Mouse (Mus musculus): ENCODE results near the gene Dusp1. TPM values are rescaled to one million over a fixed set of nuclear protein-coding genes. Genes with fewer than 3 reads are reported as not detected.

The Dusp1 gene
- polyA plus RNA-seq, 1 experiment: 19.7 TPM

DNA sequence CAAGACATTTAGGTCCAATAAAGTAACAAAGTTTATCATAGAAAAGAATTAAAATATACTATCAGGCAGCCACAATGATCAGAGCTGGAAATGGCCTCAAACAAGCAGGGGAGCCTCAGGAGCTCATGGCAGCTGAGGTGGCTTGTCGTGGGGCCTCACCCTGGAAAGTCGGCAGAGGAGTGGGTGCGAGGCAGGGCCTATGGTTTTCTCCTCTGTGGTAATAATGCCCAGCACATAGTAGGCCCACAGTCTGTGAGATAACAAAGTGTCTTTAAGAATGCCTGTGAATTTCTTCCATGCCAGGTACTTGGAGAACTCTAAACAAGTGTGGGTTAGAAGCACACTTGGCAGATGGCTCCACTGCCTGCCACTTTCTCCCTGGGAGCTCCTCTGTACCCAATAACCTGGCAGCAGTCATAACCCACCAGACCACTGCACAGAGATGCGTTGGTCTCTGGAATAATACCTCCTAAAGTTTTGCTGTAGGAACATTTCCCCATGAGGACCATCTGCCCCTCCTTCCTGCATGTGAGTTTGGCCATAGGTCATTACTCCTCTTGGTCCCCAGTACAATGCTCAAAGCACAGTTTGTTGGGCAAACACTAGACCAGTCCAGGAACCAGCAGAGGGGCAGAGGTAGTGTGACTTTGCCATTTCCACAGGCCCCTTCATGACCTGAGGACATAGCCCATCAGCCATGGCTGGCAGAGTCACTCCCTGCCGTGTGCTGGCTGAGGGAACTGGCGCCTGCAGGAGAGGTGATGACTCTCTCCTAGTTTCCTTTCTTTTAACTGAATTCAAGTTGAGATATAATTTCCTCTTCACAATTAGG, 48.3 kb downstream of the Dusp1 start:
- Histone ChIP-seq H3K4me3 (ENCODE audit: control insufficient read depth, low read depth, low read length) (no peak overlapping the region), H3K27me3 (ENCODE audit: control insufficient read depth, insufficient read depth, low read length) (no peaks in the 10 kb centered on the region), H3K4me1 (ENCODE audit: control insufficient read depth, insufficient read depth, low read length) (peaks cover 5% of the 10 kb centered on the region), H3K36me3 (ENCODE audit: control insufficient read depth, insufficient read depth, low read length) (no peaks in the 10 kb centered on the region), H3K27ac (ENCODE audit: control insufficient read depth, insufficient read depth, low read depth, low read length) (no peak overlapping the region)
- TF ChIP-seq POLR2A (IDR thresholded peaks at IDR 0.05; ENCODE audit: control insufficient read depth, low read depth, low read length): no peak

DNA sequence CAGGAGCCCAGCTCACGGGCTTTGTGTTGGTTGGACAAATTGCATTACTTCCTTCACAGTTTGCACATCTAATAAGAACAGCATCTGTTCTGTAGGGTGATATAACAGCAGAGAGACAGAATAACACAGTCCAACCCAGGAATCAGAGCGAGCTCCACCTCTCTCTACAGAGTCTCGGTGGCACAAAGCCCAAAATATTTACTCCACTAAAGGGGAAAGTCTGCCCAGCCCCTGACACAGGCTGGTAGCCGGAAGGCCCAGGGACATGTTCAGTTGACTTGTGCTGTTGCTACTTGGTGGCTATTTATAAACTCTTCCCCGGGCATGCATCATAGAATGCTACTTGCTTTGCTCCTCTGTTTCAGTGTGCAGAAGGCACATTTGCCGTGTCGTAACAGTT, 49.0 kb downstream of the Dusp1 start:
- Histone ChIP-seq H3K27me3 (ENCODE audit: control insufficient read depth, insufficient read depth, low read length) (no peaks in the 10 kb centered on the region), H3K36me3 (ENCODE audit: control insufficient read depth, insufficient read depth, low read length) (no peaks in the 10 kb centered on the region), H3K4me3 (ENCODE audit: control insufficient read depth, low read depth, low read length) (no peak overlapping the region), H3K4me1 (ENCODE audit: control insufficient read depth, insufficient read depth, low read length) (peaks cover 6% of the 10 kb centered on the region), H3K27ac (ENCODE audit: control insufficient read depth, insufficient read depth, low read depth, low read length) (no peak overlapping the region)
- TF ChIP-seq POLR2A (IDR thresholded peaks at IDR 0.05; ENCODE audit: control insufficient read depth, low read depth, low read length): no peak
- TF ChIP-seq CTCF (IDR thresholded peaks at IDR 0.05; ENCODE audit: control insufficient read depth, insufficient read depth, insufficient replicate concordance, low read depth, low read length): no peak

DNA sequence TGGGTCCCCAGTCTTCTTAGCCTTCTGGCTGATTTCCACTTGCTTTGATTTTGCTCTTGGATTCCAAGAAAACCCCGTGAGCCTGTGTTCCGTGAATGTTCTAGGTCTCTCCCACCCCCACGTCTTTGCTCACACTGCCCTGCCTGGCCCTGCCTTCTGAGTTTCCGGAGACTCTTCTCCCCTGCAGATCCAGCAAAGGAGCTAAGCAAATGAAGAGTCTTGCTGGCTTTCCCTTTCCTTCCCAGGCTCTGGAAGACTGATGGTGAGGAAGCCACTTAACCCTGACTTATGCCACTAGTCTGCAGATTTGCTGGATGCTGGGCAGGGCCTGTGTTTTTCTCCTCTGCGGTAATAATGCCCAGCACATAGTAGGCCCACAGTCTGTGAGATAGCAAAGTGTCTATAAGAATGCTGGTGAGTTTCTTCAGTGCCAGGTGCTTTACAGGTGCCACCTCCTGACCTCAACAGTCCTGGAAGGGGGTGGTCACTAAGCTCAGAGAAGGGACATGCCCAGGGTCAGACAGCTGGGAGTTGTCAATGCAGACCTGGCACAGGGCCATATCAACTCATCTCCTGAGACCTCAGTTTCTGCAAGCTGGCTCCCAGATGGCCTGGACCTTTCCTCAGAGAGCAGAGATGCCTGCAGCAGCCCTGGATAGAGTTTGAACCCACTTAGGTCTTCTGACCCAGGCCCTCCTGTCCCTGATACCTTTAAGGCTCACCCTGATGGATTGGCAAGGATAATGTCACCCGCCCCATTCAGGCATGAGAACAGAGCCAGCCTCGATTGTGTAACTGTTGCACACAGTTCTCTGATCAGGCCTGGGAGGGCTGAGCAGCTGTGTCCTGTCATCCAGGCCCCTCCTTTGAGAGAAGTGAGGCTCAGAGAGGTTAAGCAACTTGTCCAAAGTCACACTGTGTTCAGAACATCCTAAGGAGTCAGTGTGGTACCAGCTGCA, 49.8 kb downstream of the Dusp1 start:
- Histone ChIP-seq H3K4me1 (ENCODE audit: control insufficient read depth, insufficient read depth, low read length) (peaks cover 11% of the 10 kb centered on the region), H3K4me3 (ENCODE audit: control insufficient read depth, low read depth, low read length) (no peak overlapping the region), H3K27me3 (ENCODE audit: control insufficient read depth, insufficient read depth, low read length) (no peaks in the 10 kb centered on the region), H3K36me3 (ENCODE audit: control insufficient read depth, insufficient read depth, low read length) (no peaks in the 10 kb centered on the region), H3K27ac (ENCODE audit: control insufficient read depth, insufficient read depth, low read depth, low read length) (peak overlapping the region; percentile 0; the same call in 1 of the 2 replicates)
- no peak for TF ChIP-seq POLR2A (IDR thresholded peaks at IDR 0.05; ENCODE audit: control insufficient read depth, low read depth, low read length)
- TF ChIP-seq CTCF (IDR thresholded peaks at IDR 0.05; ENCODE audit: control insufficient read depth, insufficient read depth, insufficient replicate concordance, low read depth, low read length): no peak

DNA sequence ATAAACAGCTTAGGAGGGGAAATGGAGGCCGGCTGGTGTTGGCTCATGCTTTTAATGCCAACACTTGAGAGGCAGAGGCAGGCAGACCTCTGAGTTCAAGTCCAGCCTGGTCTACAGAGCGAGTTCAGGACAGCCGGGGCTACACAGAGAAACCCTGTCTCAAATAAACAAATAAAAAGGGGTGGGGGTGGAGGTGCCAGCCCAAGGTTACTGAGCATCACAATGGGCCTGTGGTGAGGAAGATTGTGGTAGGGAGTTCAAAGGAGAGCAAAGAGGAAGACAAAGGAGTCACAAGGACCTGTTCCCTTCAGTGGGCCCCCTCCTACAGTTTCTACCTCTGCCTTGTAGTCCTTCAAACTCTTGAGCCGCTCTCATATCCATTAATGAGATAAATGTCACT, 50.7 kb downstream of the Dusp1 start:
- Histone ChIP-seq H3K36me3 (ENCODE audit: control insufficient read depth, insufficient read depth, low read length) (no peaks in the 10 kb centered on the region), H3K4me3 (ENCODE audit: control insufficient read depth, low read depth, low read length) (no peak overlapping the region), H3K27ac (ENCODE audit: control insufficient read depth, insufficient read depth, low read depth, low read length) (no peak overlapping the region), H3K4me1 (ENCODE audit: control insufficient read depth, insufficient read depth, low read length) (peaks cover 11% of the 10 kb centered on the region), H3K27me3 (ENCODE audit: control insufficient read depth, insufficient read depth, low read length) (no peaks in the 10 kb centered on the region)
- TF ChIP-seq POLR2A (IDR thresholded peaks at IDR 0.05; ENCODE audit: control insufficient read depth, low read depth, low read length) (no peak), CTCF (IDR thresholded peaks at IDR 0.05; ENCODE audit: control insufficient read depth, insufficient read depth, insufficient replicate concordance, low read depth, low read length) (no peak)

DNA sequence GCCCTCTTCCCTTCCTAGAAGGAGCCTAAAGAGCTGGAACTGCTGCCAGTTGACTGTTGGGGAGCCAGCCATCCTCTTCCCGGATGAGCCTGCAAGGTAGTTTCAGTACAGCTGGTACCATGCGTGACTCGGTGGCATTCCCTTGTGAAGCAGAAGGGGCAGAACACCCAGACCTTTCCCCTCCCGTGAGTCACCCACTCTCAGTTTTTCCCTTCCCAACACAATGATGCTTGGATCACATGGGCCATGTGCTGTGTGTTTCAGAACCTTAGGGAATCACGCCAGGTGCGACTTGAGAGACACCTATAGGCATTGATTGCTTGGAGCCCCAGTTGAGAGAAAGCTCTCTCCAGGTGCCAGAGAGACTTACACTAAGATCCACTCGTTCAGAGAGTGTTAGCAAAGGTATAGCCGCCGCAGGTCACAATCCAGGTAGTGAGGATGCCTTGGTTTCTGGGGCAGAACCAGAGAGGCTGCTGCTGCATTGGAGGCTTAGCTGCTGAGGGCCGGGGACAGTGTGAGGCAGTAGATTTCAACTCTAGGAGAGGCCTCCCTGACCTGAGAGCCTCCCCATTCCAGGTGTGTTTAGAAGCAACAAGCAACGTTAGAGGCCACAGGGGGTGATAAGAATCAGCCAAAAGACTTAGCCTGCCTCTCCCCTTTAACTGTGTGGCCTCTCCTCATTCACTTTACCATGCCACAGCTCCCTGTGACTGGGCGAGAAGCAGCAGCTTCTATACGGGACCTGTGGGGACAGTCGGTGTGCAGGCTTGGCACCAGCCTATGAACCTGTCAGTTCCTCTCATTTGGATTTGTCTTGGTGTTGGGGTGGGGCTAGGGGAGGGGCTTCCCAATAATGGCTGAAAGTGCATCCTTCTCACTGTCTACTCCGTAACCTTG, 51.5 kb downstream of the Dusp1 start:
- Histone ChIP-seq H3K36me3 (ENCODE audit: control insufficient read depth, insufficient read depth, low read length) (no peaks in the 10 kb centered on the region), H3K4me1 (ENCODE audit: control insufficient read depth, insufficient read depth, low read length) (peaks cover 11% of the 10 kb centered on the region), H3K27me3 (ENCODE audit: control insufficient read depth, insufficient read depth, low read length) (no peaks in the 10 kb centered on the region), H3K4me3 (ENCODE audit: control insufficient read depth, low read depth, low read length) (no peak overlapping the region), H3K27ac (ENCODE audit: control insufficient read depth, insufficient read depth, low read depth, low read length) (no peak overlapping the region)
- TF ChIP-seq CTCF (IDR thresholded peaks at IDR 0.05; ENCODE audit: control insufficient read depth, insufficient read depth, insufficient replicate concordance, low read depth, low read length) (no peak), POLR2A (IDR thresholded peaks at IDR 0.05; ENCODE audit: control insufficient read depth, low read depth, low read length) (no peak)

DNA sequence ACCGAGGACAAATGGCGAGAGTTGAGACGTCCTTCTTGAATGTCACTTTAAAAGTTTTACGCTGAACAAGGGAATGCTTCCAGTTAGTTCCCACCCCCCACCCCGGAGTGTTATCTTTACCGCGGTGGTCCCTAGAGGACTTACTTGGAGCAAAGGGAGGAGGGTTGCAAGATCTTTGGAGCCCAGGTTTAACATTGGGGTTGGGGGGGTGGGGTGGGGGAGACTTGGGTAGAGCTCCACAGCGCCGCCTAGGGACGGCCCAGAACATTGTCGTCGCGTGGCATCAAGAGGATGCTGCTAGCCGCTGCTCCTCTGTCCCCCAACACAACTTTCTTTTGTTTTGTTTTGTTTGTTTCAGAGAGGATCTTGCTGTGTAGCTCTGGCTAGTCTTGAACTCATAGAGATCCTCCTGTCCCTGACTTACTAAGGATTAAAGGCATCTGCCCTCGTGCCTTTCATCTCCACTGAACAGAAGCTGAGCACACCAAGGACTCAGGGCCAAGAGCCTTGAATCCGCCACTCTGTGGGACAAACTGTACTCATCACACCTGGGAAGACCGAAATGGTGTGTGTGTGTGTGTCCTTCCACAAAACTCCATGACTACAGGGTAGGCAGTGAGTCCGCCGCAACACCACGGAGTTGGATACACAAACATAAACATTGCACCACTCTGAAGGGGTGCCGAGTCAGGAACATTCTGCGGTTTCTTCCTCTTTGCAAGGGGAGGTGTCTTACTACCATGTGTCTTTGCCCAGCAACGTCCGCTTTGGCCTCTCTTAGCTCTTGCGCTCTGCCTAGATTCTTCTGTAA, 52.8 kb downstream of the Dusp1 start:
- Histone ChIP-seq H3K36me3 (ENCODE audit: control insufficient read depth, insufficient read depth, low read length) (no peaks in the 10 kb centered on the region), H3K4me1 (ENCODE audit: control insufficient read depth, insufficient read depth, low read length) (peaks cover 12% of the 10 kb centered on the region), H3K27me3 (ENCODE audit: control insufficient read depth, insufficient read depth, low read length) (no peaks in the 10 kb centered on the region), H3K4me3 (ENCODE audit: control insufficient read depth, low read depth, low read length) (peak overlapping the region; percentile 90), H3K27ac (ENCODE audit: control insufficient read depth, insufficient read depth, low read depth, low read length) (peak overlapping the region; percentile 85)
- TF ChIP-seq CTCF (IDR thresholded peaks at IDR 0.05; ENCODE audit: control insufficient read depth, insufficient read depth, insufficient replicate concordance, low read depth, low read length) (peak; percentile 87), POLR2A (IDR thresholded peaks at IDR 0.05; ENCODE audit: control insufficient read depth, low read depth, low read length) (no peak)
